Mouse (Mus musculus): Measurements from ENCODE around the gene Pacs2. TPM values are rescaled to one million over a fixed set of nuclear protein-coding genes. Genes with fewer than 3 reads are reported as not detected.

Gene Pacs2
- total RNA-seq, 2 experiments from 2014 or later, result 70.4 to 74.2 TPM

DNA sequence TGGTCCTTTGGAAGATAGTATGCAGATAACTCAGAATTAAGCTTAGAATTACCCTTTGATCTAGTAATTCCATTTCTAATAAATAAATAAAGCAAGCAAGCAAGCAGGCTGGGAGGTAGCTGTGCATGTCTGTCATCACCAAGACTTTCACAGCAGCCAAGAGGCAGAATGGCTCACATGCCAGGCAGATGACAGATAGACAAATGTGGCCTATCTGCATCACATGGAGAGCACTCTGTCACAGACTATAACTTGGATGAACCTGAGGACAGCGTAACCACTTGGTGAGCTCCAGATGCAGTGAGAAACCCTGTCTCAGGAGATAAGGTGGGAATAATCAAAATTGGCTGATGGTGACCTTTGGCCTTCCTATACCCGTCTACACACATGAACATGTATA lies 20.8 kb downstream of the Pacs2 start:
- intact Hi-C loops (cut with DNase I), result no loop called here
- DNase-seq (ENCODE audit: low spot score in 2 of 2), result no peak

GRCm38 (mm10) chr12:113036996-113037395 lies 22.7 kb downstream of the Pacs2 start:
- intact Hi-C loops (cut with DNase I), result no loop called here
- no peak for DNase-seq (ENCODE audit: low spot score in 2 of 2)

DNA sequence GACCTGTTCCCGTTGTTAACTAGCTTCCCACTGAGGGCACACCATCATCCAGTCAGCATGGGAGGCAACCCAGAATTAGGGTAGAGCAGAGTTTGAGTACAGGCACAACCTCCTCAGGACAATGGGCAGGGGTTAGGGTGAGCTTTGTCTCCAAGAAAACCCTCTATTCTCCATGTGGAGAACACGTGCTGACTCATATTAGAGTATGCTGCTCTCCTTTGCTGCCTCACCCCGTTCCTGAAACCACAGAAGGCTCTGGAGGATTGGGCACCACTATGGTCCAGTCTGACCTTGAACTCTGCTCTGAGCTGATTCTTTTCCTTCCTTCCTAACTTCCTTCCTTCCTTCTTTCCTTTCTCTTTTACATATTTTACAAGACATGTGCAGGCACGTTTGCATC lies 24.1 kb downstream of the Pacs2 start:
- DNase-seq (ENCODE audit: low spot score in 2 of 2), result no peak
- intact Hi-C loops (cut with DNase I), result no loop called here

DNA sequence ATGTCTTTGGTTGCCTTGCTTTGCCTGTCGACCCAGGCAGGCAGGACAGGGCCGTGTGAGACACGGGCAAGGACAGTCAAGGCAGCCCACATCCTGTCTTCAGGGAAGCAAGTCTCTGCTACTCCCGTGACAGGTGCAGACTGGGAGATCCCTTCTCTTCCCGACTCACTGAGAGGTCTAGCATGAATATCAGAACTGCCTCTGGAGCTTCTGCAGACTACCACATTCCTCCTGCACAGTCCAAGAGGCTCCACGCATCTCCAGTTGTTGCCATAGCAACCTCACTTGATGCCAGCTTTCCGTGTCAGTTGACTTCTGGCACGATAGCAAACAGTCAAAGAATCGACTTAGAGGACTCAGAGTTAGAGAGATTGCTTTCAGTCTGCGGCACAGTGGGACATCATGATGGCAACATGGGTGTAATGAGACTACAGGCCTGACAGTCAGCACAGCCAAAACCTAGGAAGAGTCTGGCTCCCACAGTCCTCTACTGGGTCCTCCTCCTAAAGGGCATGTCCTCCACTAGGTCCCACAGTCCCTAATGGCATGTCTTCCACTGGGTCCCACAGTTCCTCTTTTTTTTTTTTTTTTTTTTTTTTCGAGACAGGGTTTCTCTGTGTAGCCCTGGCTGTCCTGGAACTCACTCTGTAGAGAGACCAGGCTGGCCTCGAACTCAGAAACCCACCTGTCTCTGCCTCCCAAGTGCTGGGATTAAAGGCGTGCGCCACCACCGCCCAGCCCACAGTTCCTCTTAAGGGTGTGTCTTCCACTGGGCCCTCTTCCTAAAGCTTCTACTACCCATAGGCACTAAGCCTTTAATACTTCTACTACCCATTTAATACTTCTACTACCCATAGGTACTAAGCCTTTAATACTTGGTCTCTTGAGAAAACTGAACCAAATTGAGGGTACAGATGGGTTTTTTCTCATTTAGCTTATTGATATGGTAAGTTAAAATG lies 27.5 kb downstream of the Pacs2 start:
- DNase-seq (ENCODE audit: low spot score in 2 of 2), result peak; percentile 47 to 51
- intact Hi-C loops (cut with DNase I), result no loop called here

DNA sequence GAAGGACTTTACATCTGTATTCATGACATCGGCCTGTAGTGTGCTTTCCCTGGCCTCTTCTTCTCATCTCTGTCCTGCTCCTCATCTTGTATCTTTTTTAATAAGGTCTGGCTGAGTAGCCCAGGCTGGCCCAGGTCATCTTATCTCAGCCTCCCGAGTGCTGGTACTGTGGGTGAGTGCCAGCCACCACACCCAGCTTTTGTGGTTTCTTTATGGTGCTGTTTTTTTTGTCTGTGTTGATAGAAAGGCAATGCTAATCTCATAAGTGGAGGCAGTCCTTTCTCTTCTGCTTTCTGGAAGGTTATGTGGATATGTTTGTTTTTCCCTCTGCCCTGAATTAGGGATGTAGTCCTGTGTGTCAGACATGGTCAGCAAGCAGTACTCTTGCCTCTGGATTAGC lies 28.2 kb downstream of the Pacs2 start:
- no peak for DNase-seq (ENCODE audit: low spot score in 2 of 2)
- intact Hi-C loops (cut with DNase I), result no loop called here

DNA sequence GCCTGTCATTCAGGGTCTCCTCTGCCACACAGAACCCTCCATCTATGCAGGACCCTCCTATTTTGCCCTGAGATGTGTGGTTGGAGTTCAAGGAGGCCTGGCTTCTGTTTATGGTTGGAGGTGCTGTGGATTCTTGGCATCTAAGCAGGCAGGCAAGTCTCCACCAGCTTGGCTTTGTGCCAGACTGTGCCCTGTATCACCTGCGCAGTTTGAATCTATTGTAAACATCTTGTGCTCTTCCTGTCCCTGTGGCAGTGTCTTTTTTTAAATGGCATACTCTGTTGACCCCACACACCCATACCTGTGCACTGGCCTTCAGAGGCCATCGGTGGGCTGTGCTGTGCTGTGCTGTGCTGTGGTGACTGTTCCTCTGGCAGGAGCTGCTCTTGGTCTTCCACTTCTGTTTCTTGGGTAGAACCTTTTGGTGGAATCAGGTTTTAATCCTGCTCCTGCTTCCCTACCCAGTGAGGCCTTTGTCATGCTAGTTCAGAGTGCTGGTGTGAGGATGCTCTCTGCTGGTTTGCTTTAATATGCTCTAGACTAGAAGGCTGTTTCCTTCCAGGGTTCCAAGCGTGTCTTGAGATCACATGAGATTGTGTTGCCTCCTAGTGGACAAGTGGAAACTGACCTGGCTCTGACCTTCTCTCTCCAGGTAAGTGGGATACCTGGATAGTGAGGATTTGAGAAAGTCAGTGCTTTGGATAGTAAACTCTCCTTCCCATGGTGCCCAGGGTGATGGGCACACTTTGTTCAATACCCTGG lies 30.8 kb downstream of the Pacs2 start:
- DNase-seq (ENCODE audit: low spot score in 2 of 2), result no peak
- intact Hi-C loops (cut with DNase I), result loop anchor here (2.0 kb wide), 1 partner anchor 38 kb away; no protein-coding TSS in a partner anchor

DNA sequence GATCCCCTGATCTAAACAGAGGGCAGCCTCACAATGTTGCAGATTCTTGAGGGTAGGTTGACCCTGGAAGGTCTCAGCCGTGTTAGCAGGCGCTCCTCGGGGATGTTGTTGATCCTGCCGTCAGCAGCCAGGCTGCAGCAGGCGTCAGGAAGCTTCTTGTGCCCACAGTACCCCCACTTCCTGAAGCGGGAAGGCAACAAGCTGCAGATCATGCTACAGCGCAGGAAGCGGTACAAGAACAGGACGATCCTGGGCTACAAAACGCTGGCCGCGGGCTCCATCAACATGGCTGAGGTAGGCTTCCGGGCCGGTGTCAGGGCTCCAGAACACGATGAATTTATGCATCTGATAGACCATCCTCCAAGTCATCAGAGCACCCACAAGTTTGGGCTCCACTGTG lies 32.6 kb downstream of the Pacs2 start:
- intact Hi-C loops (cut with DNase I), result no loop called here
- DNase-seq (ENCODE audit: low spot score in 2 of 2), result no peak

- intact Hi-C loops (cut with DNase I), result no loop called here
These were observed 33.8 kb downstream of the Pacs2 start for GRCm38 (mm10) chr12:113048103-113048502.

DNA sequence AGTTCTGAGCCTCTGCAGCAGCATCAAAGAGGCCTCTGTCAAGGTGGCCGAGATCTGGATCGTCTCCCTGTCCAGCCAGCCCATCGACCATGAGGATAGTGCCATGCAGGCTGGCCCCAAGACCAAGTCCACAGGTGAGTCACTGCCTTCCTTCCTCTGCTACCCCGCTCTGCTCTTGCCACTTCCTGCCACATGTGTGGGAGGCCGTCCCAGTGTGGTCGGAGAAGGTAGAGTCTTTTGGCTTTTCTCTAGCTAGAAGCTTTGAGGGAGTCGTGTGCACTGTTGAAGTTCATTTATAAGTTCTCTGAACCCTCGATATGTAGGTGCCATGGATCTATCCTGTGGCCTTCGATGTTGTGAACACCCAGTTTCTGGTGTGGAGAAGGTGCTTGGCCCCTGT lies 35.5 kb downstream of the Pacs2 start:
- no peak for DNase-seq (ENCODE audit: low spot score in 2 of 2)
- intact Hi-C loops (cut with DNase I), result no loop called here

More at GRCm38 (mm10) chr12:113048103-113048502, 33.8 kb downstream of the Pacs2 start:
- DNase-seq (ENCODE audit: low spot score in 2 of 2), result no peak

DNA sequence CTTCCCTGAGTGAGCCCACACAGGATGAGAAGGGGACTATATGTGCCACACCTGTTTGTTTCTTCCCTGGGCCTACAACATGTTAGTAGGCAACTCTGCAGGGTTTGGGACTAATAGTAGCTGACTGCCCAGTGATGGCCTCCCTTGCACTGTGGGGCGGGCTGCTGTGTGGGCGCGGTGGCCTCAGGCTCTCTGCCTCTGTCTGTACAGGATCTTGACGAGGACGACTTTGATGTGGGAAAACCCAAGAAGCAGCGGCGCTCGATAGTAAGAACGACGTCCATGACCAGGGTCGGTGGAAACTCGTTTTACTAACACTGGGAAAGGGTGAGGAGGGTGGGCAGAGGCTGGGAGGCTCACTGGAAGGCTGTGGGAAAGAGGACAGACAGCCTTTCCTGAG lies 36.4 kb downstream of the Pacs2 start:
- no peak for DNase-seq (ENCODE audit: low spot score in 2 of 2)
- intact Hi-C loops (cut with DNase I), result no loop called here

DNA sequence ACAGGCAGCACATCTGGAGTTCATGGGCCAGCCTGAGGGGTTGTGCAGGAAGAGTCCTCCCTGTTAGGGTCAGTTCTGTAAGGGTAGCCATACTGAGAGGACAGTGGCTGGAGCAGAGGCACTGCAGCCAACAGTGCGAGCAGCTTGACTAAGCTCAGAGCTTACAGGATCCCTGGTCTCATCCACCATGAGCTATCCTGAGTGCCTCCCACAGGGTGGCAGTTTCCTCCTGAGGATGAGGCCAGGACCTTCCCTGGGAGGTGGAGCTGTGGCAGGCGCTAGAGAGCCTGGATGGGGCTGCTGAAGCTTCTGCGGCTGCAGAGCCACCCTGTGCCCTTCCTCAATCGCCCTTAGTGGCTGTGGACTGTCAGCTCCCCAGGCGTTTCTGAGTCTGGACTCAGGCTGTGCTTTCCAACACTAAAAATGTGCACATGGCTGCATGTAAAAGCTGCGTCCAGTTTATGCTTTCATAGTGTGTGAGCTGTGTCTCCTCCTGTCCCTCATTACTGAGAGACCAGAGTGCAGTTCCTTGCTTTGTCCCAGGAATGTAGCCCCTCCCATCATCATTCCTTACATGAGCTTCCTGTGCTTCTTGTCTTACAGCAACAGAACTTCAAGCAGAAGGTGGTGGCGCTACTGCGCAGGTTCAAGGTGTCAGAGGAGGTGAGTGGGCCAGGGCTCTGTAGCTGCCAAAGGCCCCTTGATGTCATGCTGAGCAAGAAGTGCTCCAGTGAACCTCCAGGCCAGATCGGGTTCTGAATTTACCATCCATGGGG lies 37.5 kb downstream of the Pacs2 start:
- intact Hi-C loops (cut with DNase I), result no loop called here
- DNase-seq (ENCODE audit: low spot score in 2 of 2), result no peak

DNA sequence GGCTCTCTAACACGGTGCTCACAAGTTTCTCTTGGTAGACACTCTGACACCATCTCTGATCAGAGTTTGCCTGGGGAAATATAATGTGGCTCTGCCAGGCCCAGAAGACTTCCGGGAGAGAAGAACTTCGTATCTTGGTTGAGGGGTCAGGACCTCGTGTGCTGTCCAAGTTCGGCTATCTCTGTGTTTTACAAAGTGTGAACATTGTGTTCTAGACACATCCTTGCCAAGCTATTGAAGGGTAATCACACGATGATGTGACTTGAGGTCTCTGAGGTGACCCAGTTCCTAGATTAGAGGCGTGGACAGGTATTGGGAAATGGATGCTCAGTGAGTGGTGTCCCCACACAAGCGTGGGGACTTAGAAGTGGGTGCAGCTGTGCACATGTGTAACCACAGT lies 41.8 kb downstream of the Pacs2 start:
- no peak for DNase-seq (ENCODE audit: low spot score in 2 of 2)
- intact Hi-C loops (cut with DNase I), result no loop called here

GRCm38 (mm10) chr12:113060178-113060577 lies 45.9 kb downstream of the Pacs2 start:
- intact Hi-C loops (cut with DNase I), result no loop called here

GRCm38 (mm10) chr12:113061606-113062005 lies 47.3 kb downstream of the Pacs2 start:
- intact Hi-C loops (cut with DNase I), result no loop called here
- DNase-seq (ENCODE audit: low spot score in 2 of 2), result no peak

More at GRCm38 (mm10) chr12:113060178-113060577, 45.9 kb downstream of the Pacs2 start:
- no peak for DNase-seq (ENCODE audit: low spot score in 2 of 2)

GRCm38 (mm10) chr12:113062201-113062600 lies 47.9 kb downstream of the Pacs2 start:
- no peak for DNase-seq (ENCODE audit: low spot score in 2 of 2)
- intact Hi-C loops (cut with DNase I), result no loop called here

GRCm38 (mm10) chr12:113063700-113064099 lies 49.4 kb downstream of the Pacs2 start:
- intact Hi-C loops (cut with DNase I), result no loop called here
- no peak for DNase-seq (ENCODE audit: low spot score in 2 of 2)

- DNase-seq (ENCODE audit: low spot score in 2 of 2), result no peak
- intact Hi-C loops (cut with DNase I), result no loop called here
These were observed 53.7 kb downstream of the Pacs2 start for GRCm38 (mm10) chr12:113068002-113068401.

GRCm38 (mm10) chr12:113069389-113069788 lies 55.1 kb downstream of the Pacs2 start:
- intact Hi-C loops (cut with DNase I), result no loop called here
- DNase-seq (ENCODE audit: low spot score in 2 of 2), result no peak

DNA sequence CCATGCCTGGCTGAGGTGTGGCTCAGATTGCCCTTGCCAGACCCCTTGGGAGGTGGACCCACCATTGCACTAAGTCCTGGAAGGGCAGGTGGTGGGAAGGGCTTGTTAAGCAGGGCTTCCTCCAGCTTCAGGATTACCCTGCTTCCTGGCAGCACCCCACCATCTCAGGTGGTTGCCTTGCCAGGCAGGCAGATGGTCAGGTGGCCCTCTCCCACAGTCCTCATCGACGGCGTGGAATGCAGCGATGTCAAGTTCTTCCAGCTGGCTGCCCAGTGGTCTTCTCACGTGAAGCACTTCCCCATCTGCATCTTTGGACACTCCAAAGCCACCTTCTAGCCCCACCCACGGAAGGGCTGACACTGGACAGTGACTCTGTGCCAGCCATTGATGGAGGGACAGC lies 57.0 kb downstream of the Pacs2 start:
- DNase-seq (ENCODE audit: low spot score in 2 of 2), result no peak
- intact Hi-C loops (cut with DNase I), result no loop called here

GRCm38 (mm10) chr12:113071827-113072226 lies 57.5 kb downstream of the Pacs2 start:
- DNase-seq (ENCODE audit: low spot score in 2 of 2), result no peak
- intact Hi-C loops (cut with DNase I), result no loop called here

Data from left cerebral cortex, postnatal 36 days (tissue).